Mouse (Mus musculus) frontal cortex, adult 2 months (tissue): ENCODE results near the gene Rplp2. TPM values are rescaled to one million over a fixed set of nuclear protein-coding genes. Genes with fewer than 3 reads are reported as not detected.
A peak's percentile ranks its signal among the peaks of the same experiment; 100 is the strongest.

Experiments used
- DNase-seq, 2 experiments: peaks; one replicate each; pipeline ENCODE4 v3.0.0; 2022; ENCODE audit warnings: low spot score in 1 of 2; ENCODE audit errors: extremely low spot score in 1 of 2
- polyA plus RNA-seq: library from polyadenylated mRNA; depleted of rRNA; stranded (reverse); fragments of >200 nt; gene quantifications from 2 replicates; pipeline ENCODE4 v1.2.3, GENCODE M21; 2012

The Rplp2 gene
- polyA plus RNA-seq, 1 experiment: 556 TPM

DNA sequence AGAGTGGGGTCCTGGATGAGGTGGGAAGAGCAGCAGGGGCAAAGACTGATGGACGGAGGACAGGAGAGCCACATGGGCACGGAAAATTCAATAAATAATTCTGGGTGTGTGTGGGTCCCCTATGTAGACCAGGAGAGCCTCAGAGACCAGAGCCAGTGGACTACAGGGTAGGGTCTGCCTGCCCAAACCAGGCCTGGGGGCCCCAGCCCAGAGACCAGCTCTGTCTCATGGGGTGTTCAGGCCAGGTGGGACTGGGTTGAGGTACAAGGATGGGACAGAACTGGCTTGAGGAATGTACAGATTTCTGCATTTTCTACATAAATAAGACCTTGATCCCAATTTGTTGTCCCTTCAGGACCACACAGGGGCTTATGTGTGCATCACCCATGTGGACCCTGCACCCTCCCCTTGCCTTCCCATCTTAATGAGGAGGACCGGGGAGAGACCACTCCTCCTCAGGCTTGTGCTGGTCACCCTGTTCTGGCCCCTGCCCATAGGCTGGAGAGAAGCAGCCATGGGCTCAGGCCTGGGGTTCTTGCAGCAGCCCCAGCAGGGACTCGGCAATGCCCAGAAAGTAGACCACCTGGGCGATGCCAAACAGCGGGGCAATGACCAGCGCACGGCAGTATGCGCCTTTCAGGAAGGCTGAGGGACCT, 16.5 kb upstream of the Rplp2 start:
- no peak for DNase-seq

DNA sequence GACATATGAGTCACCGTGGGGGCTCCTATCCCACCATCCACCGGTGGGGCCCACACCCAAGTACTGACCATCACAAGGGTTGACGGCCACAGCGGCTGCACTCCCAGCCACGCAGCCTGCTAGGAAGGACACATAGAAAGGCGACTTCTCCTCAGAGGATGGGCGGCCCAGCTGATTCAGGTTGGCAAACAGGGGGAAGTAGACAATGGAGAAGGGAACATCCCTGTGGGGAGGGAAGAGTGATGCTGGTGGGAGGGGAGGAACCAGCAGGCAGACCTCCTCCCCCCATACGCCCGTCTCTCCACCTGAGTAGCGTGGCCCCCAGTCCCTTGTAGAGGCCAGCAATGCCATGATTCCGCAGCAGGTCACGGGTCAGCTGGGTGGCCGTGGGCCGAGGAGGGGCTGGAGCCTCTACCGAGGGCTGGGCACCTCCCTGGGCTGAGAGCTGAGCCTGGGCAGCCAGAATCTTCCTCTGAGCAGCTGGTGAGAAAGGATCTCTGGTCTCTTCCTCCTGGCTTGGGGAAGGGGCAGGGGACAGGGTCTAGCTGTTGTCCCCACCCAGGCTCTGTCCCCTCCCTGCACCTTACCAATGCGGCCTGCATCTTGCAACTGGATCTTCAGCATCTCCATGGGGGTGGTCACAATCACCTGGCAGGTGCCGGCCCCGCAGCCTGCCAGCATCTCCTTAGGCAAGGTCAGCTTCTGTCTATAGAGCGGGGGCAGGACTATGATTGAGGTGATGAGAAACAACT, 15.6 kb upstream of the Rplp2 start:
- no peak for DNase-seq

DNA sequence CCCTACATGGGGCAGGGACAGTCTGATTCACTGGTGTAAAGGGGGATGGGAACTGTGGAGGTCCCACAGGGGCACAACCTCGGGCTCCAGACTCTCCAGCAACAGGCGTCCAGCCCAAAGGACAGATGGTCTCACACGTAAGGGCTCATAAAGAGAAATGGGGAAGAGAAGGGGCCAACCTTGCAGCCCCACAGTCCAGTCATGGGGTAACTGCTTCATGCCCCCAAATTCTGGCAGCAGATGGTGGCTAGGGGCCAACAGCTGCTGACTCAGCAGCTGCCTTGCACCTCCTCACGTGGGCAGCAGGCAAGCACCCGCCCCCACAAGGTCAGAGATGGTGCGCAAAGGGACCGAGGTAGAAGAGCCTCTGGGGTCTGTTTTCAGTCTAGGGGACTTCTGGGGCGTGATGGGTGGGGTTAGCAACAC, 15.0 kb upstream of the Rplp2 start:
- no peak for DNase-seq

DNA sequence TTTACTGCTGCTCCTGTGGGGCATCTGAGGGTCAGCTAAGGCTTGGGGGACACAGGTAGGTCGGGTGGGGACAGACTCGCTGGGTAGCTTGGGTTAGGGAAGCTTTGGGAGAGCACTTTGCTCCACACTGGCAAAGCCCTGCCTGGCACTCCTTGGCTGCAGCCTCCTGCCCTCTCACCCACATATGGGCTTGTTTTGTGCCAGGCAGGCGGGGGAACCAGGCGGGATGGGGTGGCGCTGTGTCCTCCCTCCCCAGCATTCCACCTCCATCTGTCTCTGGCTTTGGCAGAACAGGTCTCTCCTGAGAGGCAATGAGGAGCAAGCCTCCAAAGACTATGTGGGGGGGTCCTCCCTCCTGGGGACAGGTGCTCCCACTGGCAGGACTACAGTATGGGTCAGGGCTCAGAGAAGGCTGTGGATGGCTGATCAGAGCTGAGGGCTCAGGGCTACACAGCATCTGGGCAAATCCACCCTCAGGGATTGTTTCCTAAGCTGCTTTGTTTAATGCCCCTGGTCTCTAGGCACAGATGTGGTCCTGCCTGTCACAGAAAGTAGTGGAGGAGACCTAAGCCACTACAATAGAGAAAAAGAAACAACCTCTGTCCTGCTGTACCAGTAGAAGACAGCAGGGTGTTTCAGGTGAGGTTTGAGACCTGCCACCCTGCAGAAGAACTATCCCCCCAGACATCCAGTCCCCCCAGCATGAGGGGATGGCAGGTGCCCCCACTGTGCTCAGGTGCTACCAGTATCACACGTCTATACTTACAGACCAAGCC, 14.2 kb upstream of the Rplp2 start:
- no peak for DNase-seq

DNA sequence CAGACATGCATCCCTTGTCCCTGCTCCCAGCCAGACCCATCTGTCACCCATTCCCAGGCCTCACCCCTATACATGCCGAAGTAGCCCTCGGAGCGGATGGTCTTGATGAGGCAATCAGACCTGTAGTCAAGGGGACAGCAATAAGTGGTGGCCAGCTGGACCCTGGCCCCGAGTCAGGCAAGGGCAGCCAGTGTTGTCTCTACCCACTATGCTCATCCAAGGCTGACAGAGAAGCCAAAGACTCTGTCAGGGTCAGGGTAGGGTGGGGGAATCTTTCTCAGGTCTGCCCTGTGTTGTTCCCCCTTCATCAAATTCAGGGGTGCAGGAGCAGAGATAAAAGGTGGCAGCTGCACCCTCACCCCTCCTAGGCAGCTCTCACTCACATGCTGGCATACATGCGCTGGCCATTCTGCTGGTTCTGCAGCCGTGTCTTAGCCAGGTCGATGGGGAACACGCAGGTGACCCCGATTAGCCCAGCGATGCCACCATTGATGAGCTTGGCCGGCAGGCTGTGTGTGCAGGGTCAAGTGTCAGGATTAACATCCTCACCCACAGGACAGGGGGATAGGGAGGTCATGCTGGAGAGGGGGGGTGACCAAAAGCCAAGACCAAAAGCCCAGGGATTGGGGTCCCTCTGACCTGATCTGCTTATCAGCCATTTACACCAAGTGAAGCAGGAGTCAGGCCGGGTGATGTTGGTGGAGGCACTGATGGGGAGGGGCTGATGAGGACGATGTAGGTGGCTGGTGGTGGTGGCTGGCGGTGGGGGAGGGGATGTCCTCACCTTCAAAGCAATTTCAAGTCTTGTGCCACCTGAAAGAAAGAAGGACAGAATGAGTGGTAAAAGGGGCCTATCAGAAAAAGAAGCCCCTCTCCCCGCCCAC, 13.4 kb upstream of the Rplp2 start:
- no peak for DNase-seq

DNA sequence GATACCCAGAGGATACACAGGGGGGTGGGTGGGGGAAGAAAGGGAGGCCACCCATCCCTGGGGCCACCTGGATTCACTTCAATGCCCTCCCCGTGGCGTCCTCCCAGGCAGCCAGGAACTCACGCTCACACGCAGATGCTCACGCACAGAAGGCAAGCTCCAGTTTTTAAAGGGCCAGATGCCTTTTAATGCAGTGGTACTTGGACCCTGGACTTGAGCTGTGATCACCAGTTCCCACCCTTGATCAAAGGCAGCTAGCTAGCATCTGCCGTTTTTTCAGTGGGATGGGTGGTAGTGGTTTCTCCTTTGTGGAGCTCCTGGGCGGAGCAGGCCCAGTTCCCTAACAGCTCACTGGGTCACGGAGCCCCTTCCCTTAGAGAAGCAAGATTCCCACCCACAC, 12.7 kb upstream of the Rplp2 start:
- peak in 1 of 2 experiments; percentile 80 for DNase-seq

DNA sequence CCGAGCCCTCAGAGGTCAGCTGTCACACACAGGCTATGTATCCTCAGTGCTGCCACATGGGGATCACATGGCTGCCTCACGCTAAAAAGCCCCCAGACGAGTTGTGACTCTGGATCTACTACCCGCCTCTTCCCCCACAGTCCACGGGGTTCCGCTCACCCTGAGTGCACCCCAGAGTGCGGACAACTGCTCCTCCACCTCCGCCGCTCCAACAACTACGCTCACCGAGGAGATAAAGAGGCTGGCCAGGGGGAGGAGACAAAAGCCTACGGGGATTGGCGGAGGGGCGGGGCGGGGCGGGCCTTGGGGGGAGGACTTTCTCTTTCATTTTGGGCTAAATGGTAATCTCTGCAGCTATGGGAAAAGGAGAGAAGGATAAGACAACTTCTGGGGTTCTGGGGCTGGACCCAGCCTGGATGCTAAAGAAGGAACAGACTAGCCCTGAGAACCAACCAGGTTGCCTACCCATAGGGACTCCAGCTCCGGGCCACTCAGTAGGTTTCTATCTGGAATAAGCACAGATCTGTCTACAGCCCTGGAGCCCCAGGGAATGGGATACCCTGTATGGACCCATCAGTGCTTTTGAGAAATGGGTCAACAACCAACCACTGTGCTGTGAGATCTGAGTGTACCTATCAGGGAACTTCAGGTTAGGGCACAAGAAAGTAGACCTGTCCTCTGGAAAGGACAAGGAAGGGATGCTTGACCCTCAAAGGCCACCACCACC, 11.9 kb upstream of the Rplp2 start:
- peak in 1 of 2 experiments; percentile 65 for DNase-seq

DNA sequence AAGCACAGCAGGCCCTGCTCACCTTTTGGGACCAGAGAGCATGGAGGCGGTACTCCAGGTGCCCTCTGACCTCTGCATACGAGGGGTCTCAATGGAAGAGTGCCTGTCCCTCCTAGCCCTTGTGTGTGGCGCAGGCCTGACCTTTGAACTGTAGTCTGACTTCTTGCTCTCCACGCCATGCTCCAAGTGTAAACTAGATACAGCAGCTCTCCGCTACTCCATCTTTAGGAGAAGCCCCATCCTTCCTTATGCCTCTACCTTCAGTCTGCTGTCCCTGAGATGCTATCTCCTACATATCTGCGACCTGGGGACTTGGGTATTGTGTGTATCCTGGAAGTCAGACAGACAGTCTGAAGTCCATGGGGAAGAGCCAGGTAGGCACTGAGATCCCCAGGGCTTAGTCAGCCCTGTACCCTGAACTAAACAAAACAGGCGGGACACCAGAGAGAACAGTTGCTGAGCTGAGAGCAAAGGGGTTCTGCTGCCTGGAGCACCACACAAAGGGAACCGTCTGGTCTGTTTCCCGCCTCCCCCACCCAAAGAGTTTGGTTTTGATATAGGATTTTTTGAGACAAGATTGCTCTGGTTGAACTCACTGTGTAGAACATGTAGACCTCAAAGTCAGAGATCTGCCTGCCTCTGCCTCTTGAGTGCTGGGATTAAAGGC, 11.2 kb upstream of the Rplp2 start:
- no peak for DNase-seq

DNA sequence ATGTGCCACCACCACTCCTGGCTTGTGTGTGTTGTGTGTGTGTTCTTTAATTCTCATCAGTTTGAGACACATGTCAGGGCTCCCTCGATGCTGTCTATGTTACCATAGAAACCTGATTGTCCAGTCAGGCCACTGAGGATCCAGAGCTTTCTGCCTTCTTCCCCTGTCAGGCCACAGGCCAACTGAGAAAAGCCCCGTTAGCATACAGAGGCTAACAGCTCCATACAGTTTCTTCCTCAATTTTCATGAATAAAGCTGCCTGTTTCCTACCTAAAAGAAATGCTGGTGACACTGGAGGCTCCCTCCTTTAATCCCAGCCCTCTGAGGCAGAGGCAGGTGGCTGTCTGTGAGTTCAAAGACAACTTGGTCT, 10.7 kb upstream of the Rplp2 start:
- no peak for DNase-seq

DNA sequence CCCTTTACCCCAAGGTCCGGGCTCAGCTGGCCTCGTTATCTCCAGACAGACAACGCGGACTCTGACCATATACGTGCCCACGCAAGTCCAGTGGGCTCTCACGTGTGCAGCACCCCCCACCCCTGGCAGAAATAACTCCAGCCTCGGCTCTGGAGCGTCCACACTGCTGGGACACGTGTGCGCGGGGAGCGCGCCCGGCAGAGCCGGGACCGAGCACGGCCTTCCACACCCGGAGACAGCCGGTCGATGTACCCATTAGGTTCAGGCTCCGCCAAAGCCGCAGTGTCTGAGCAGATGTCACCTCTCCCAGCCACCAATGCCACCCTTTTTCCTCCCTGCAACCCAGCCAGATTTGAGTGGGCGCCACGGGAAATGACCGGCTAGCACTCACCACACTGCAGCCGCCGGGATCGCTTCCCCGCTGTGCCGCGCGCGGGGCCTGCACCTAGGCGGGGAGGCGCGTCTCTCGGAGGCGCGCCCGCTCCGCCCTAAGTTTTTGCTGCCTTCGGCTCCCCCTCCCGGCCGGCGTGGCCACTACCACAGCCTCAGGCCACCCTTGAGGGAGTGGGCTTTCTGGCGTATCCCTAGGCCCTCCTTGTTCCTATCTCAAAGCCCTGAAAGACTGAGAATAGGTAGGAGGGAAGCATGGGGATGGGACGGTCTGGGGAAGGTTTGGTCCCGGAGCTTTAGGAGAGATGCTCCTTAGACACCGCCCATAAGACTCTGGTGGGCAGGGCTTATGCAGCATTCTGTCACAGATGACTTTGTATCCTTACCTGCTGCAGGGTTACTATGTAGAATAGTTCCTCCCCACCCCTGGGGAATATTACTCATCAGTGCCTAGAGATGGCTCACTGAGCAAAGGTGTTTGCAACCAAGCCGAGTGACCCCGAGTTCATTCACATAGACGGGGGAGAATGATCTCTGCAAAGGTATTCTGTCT, 9.7 kb upstream of the Rplp2 start, which contains the start of gene Slc25a22:
Slc25a22 (minus strand) TSS at position 715 of the 943 bp plus-strand sequence.
- DNase-seq: peak in 1 of 2 experiments; percentile 81

DNA sequence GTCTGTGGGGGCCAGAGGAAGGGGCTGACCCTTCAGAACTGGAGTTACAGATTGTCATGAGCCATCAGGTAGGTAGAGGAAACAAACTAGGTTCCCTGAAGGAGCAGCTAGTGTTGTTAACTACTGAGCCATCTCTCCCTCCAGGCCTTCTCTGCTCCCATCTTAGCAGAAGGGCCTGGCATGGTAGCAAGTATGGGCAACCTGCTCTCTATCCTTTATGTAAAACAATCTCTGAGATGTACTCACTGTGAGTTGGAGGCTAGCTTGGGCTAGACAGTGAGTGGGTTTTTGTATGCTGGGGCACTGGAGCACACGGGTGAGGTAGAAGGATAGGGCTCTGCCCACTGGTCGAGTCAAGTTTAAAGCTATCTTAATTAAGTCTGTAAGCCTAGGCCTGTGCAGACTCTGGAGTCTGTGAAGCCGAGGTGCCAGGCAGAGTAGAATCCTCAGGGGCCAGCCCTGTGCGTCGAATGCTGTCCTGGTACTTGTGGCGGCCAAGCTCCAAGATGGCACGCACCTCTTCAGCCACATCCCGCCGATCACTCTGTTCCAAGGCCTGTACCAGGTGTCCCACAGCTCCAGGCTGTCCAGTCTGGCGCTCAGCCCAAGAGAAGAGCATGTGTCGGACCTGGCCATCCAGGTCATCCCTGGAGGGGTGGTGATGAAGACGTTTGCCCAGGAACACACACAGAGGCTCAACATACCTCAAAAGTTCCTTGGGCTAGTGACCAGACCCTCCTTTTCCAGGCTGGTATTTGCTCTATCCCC, 8.8 kb upstream of the Rplp2 start:
- DNase-seq: no peak

DNA sequence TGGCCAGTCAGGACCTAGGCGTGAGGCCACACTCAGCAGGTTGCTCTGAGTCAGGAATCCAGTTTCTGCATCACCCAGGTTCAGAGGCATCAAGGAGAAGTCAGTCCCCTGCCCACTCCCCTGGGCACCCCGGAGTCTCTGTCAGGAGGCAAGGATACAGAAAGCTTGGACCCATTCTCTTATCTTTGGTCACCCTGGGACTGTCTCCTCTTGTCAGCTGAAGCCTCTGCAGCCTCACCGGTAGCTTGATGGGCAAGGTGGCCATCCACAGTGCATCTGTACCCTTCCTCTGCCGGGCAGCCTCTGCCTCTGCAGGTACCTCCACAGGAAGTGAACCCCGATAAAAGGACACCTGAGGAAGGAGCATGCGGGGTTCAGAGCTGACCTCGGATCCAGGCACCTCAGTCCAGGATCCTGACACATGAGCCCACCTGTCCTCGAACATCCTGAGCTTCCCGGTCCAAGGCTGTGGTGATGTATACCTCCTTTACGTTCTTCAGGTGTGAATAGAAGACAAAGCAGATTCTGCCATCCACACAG, 8.0 kb upstream of the Rplp2 start:
- DNase-seq: no peak

DNA sequence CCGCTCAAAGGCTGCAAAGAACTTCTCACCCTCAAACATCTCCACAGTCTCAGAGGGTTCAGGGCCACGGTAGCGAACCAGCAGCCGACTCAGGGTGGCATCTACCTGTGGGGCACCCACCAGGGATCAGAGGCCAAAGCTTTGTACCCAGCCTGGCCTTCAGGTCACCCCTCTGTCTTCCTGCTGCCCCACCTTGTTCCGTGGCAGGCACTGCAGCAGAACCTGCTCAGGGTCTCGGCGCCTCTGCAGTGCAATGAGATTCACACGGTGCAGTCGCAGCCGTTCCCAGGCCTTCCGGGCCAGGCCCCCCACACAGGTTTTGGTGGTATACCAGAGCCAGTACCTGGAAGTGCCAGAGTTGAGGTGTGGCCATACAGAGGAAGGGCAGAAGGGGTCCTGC, 7.4 kb upstream of the Rplp2 start:
- DNase-seq: no peak

DNA sequence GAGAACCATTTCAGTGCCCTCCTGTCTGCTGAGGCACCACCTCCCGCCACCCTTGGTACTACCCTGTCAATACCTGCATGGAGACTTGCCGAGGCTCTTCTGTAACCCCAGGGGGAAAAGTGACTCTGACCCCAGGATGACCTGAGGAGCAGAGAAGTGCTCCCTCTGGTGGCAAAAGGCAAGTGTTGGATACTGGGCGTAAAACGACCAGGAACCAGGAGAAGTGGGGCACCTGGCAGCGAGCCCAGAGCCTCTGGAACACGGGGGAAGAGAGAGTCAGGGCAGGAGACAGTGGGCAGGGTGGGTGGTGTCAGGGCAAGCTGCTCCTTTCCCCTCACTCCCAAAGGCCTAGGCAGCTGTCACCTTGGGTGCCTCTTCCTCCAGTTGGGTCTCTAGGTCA, 6.6 kb upstream of the Rplp2 start:
- DNase-seq: peak in 1 of 2 experiments; percentile 63

DNA sequence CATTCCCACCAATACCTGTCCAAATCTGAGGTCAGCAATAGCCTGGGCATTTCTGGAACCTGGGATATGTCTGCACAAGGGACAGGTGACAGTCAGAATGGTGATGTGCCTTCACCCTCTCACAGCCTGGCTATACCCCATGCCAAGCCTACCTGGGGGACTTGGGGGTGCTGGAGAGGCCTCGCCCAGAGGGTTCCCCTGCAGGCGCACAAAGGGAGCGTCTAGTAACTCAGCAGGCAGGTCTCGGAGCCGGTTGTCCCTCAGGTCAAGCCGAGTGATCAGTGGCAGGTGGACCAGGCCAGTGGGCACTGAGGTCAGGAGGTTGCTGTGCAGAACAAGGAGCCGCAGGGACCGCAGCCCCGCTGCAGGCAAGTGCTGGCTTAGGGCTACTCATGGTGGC, 5.7 kb upstream of the Rplp2 start:
- DNase-seq: no peak

DNA sequence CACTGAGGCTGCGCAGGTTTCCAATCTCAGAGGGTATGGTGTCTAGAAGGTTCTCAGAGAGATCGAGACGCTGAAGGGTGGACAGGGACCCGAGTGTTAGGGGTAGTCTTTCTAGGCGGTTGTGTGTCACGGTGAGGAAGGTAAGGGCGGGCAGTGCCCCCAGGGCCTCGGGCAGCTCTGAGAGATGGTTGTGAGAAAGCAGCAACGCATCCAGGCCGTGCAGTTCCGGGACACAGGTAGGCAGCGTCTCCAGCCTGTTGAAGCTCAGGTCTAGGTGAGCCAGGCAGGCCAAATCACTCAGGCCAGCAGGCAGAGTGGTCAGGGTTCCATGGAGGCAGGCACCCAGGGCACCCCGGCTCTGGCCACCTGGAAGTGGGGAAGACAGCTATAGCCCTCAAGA, 5.0 kb upstream of the Rplp2 start:
- DNase-seq: no peak
